Mouse (Mus musculus) hindbrain, embryonic 14.5 days (tissue): Measurements from ENCODE around the gene Prdm16. TPM values are rescaled to one million over a fixed set of nuclear protein-coding genes. Genes with fewer than 3 reads are reported as not detected.
A peak's percentile ranks its signal among the peaks of the same experiment; 100 is the strongest.

Source experiments
- ATAC-seq: fragments of 200-750 bp; cut with Nextera tagmentation; 2 replicates; pipeline ENCODE4 v1.8.0; 2017; ENCODE audit warnings: moderate number of reproducible peaks, mild to moderate bottlenecking, moderate TSS enrichment, moderate library complexity; ENCODE audit not compliant: low FRiP score
- DNase-seq: peaks from one replicate; pipeline ENCODE4 v3.0.0-alpha.2; 2015; ENCODE audit warnings: low spot score
- H3K27ac ChIP-seq: fragments of 300-500 bp; sonication (generic); 2 replicates; pipeline ENCODE4 v1.5.1; 2014; ENCODE audit warnings: mild to moderate bottlenecking, moderate library complexity
- H3K27me3 ChIP-seq: fragments of 300-500 bp; sonication (generic); 2 replicates; pipeline ENCODE4 v1.6.1; 2014; ENCODE audit warnings: mild to moderate bottlenecking, low read length, mixed read lengths; ENCODE audit not compliant: control insufficient read depth, insufficient read depth
- H3K36me3 ChIP-seq: fragments of 300-500 bp; sonication (generic); replicated peaks from 2 replicates; pipeline ENCODE4 v1.6.1; 2014; ENCODE audit not compliant: control insufficient read depth, insufficient read depth
- H3K4me1 ChIP-seq: fragments of 300-500 bp; sonication (generic); replicated peaks from 2 replicates; pipeline ENCODE4 v1.6.1; 2014; ENCODE audit warnings: antibody characterized with exemption, low read length, mixed read lengths; ENCODE audit not compliant: control insufficient read depth, insufficient read depth
- H3K4me2 ChIP-seq: fragments of 300-500 bp; sonication (generic); replicated peaks from 2 replicates; pipeline ENCODE4 v1.6.1; 2014; ENCODE audit warnings: mild to moderate bottlenecking, moderate library complexity
- H3K4me3 ChIP-seq: fragments of 300-500 bp; sonication (generic); replicated peaks from 2 replicates; pipeline ENCODE4 v1.5.1; 2014; ENCODE audit warnings: mild to moderate bottlenecking, low read length
- H3K9ac ChIP-seq: fragments of 300-500 bp; sonication (generic); 2 replicates; pipeline ENCODE4 v1.6.1; 2014
- H3K9me3 ChIP-seq: fragments of 300-500 bp; sonication (generic); 2 replicates; pipeline ENCODE4 v1.6.1; 2016; ENCODE audit warnings: low read length; ENCODE audit not compliant: control insufficient read depth
- WGBS: fragments of 180-500 bp; shearing (Covaris S2); extraction: QIAGEN DNeasy Blood & Tissue Kit; methylation state at CpG from one replicate; pipeline ENCODE4 v1.1.7; 2014; 5-methylcytosine and 5-hydroxymethylcytosine counted together
- polyA plus RNA-seq: library from polyadenylated mRNA; unstranded; fragments of >200 nt; fragmentation: Nextera tagmentation; extraction: Ambion mirVana; gene quantifications from 2 replicates; pipeline ENCODE4 v1.2.1, GENCODE M21; 2014

Prdm16 gene
- polyA plus RNA-seq, 1 experiment from 2014 or later = 15.6 TPM

GRCm38 (mm10) chr4:154492714-154493121, 144.0 kb downstream of the Prdm16 start:
- Histone ChIP-seq H3K4me2 (no peak overlapping the region), H3K36me3 (no peaks in the 10 kb centered on the region), H3K9me3 (no peaks in the 10 kb centered on the region), H3K4me3 (no peak overlapping the region), H3K27ac (no peak overlapping the region), H3K9ac (no peak overlapping the region), H3K27me3 (peaks cover 81% of the 10 kb centered on the region), H3K4me1 (peaks cover 27% of the 10 kb centered on the region)
- 27% methylated on average over 11 of the region's 11 CpGs for WGBS
- DNase-seq = peak; percentile 57
- ATAC-seq = no peak

GRCm38 (mm10) chr4:154492268-154492667, 144.4 kb downstream of the Prdm16 start:
- no peak overlapping the region for H3K27ac ChIP-seq
- 62% methylated on average over 7 of the region's 7 CpGs for WGBS
- no peak overlapping the region for H3K9ac ChIP-seq
- no peak overlapping the region for H3K4me2 ChIP-seq
- H3K4me1 ChIP-seq = peaks cover 23% of the 10 kb centered on the region
- ATAC-seq (no peak), DNase-seq (no peak)
- H3K27me3 ChIP-seq = peaks cover 82% of the 10 kb centered on the region
- H3K36me3 ChIP-seq = no peaks in the 10 kb centered on the region
- H3K9me3 ChIP-seq = no peaks in the 10 kb centered on the region
- no peak overlapping the region for H3K4me3 ChIP-seq

- no peak overlapping the region for H3K4me2 ChIP-seq
- H3K9me3 ChIP-seq = no peaks in the 10 kb centered on the region
- no peak overlapping the region for H3K9ac ChIP-seq
- WGBS = 35% methylated on average over 5 of the region's 5 CpGs
- DNase-seq (no peak), ATAC-seq (no peak)
- H3K27me3 ChIP-seq = peaks cover 79% of the 10 kb centered on the region
- H3K4me3 ChIP-seq = no peak overlapping the region
- no peaks in the 10 kb centered on the region for H3K36me3 ChIP-seq
- H3K27ac ChIP-seq = no peak overlapping the region
- H3K4me1 ChIP-seq = peaks cover 12% of the 10 kb centered on the region
Observed at GRCm38 (mm10) chr4:154488031-154488430, 148.6 kb downstream of the Prdm16 start.

DNA sequence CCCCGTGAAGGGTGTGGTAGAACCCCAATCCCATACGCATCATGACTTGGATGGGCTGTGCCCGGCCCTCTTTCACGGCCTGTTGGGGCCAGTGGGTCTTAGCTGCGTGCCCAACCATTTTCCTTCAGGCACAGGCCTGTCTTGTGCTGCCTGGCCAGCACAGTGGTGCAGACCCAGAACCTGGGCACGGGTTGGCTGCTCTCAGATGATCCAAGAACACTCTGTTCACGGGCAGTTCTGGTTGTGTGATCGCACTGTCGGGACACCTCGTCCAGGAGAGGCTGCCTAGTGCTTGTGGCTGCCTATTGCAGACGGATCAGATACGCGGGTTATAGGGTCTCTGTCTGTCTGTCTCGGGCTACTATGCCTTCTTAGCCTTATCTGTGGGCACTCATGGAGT, 154.0 kb downstream of the Prdm16 start:
- DNase-seq = no peak
- ATAC-seq = no peak; the same call in 1 of the 2 replicates
- Histone ChIP-seq H3K9me3 (no peaks in the 10 kb centered on the region), H3K27me3 (peaks cover 81% of the 10 kb centered on the region), H3K4me1 (peaks cover 10% of the 10 kb centered on the region; the same call in 1 of the 2 replicates), H3K4me3 (no peak overlapping the region), H3K4me2 (no peak overlapping the region), H3K9ac (no peak overlapping the region), H3K36me3 (no peaks in the 10 kb centered on the region), H3K27ac (0 out of 2 replicates have a peak overlapping the region, but pooled peaks have one; percentile 9)
- 89% methylated on average over 14 of the region's 14 CpGs for WGBS

- Histone ChIP-seq H3K36me3 (no peaks in the 10 kb centered on the region), H3K27me3 (peaks cover 81% of the 10 kb centered on the region)
Observed at GRCm38 (mm10) chr4:154481771-154482637, 154.7 kb downstream of the Prdm16 start.

DNA sequence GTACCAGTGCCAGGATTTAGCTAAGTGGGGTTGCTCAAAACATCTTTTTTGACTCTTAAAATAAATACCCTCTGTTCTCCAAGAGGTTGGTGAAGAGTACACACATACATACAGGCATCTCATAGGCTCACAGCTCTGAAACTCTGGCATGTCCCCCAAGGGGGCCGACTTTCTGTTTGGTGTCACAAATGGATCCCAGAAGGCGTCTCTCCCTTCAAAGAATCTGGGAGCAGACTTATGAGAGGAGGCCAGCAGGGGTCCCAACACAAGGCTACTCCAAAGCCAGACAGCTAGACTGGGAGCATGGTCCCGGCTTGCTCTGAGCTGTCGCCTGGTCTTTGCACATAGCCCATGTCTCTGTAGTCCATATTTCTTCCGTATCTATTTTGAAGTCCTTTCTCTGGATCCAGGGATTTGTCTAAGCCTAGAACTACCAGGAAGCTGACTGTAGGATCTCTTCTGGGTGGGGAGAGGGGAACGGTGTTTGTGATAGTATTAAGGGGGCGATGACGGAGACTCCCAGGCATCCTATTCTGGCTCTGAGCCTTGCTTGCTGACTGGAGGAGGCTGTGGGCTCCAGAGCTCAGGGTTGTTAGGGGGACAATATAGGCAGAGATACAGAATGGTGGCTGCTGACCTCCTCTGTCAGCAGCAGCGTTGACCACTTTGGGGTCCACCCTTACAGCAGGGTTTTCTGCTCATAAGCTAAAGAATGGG, 156.0 kb downstream of the Prdm16 start:
- Histone ChIP-seq H3K4me1 (peaks cover 10% of the 10 kb centered on the region; the same call in 1 of the 2 replicates), H3K4me2 (no peak overlapping the region), H3K9ac (no peak overlapping the region), H3K36me3 (no peaks in the 10 kb centered on the region), H3K4me3 (no peak overlapping the region), H3K27ac (no peak overlapping the region), H3K27me3 (peaks cover 90% of the 10 kb centered on the region), H3K9me3 (no peaks in the 10 kb centered on the region)
- 73% methylated on average over 9 of the region's 9 CpGs for WGBS
- DNase-seq (no peak), ATAC-seq (no peak)

More at GRCm38 (mm10) chr4:154481771-154482637, 154.7 kb downstream of the Prdm16 start:
- H3K4me3 ChIP-seq = no peak overlapping the region
- H3K9me3 ChIP-seq = no peaks in the 10 kb centered on the region
- 0 out of 2 replicates have a peak overlapping the region, but pooled peaks have one; percentile 9 for H3K27ac ChIP-seq
- 61% methylated on average over 14 of the region's 14 CpGs for WGBS
- ATAC-seq (no peak), DNase-seq (no peak)
- H3K4me1 ChIP-seq = peaks cover 10% of the 10 kb centered on the region; the same call in 1 of the 2 replicates
- no peak overlapping the region for H3K4me2 ChIP-seq
- H3K9ac ChIP-seq = no peak overlapping the region

GRCm38 (mm10) chr4:154480143-154480542, 156.5 kb downstream of the Prdm16 start:
- ATAC-seq (no peak), DNase-seq (no peak)
- H3K27me3 ChIP-seq = peaks cover 93% of the 10 kb centered on the region
- 67% methylated on average over 15 of the region's 15 CpGs for WGBS
- H3K4me1 ChIP-seq = peaks cover 10% of the 10 kb centered on the region; the same call in 1 of the 2 replicates
- H3K4me2 ChIP-seq = no peak overlapping the region
- H3K4me3 ChIP-seq = no peak overlapping the region
- no peak overlapping the region for H3K9ac ChIP-seq
- no peaks in the 10 kb centered on the region for H3K9me3 ChIP-seq
- no peak overlapping the region for H3K27ac ChIP-seq
- no peaks in the 10 kb centered on the region for H3K36me3 ChIP-seq

DNA sequence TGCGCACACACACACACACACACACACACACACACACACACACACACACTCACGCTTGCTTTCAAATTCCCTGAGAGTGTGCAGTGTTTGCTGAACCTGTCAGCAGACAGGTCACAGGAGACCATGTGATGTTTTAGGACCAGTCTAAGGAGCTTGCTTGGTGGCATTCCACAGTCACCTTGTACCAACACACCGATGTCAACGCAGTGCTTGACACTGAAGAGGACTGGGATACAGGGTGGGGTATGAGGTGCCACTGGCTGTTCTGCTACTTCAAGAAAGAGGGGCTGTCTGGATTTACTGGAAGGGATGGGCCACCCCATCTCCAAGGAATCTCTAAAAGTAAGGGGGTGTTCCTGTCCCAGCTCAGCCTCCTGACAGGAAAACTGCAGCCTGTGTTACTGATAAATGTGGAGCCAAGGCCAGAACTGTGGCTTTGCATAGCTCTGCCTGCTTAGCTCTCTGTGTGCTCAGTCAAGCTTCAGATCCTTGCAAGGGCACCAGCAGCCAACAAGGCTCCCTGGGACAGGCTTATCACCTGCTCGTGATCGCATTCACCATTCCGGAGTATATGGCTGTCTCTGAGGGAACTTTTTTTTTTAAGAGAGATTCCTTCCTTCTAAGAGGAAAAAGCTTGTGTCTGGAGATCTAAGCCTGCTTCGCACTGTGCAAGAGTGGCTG, 157.6 kb downstream of the Prdm16 start:
- no peak for DNase-seq
- H3K27ac ChIP-seq = no peak overlapping the region
- 92% methylated on average over 8 of the region's 8 CpGs for WGBS
- no peaks in the 10 kb centered on the region for H3K36me3 ChIP-seq
- no peak overlapping the region for H3K9ac ChIP-seq
- no peak overlapping the region for H3K4me2 ChIP-seq
- H3K9me3 ChIP-seq = no peaks in the 10 kb centered on the region
- H3K4me3 ChIP-seq = no peak overlapping the region
- peaks cover 10% of the 10 kb centered on the region; the same call in 1 of the 2 replicates for H3K4me1 ChIP-seq
- H3K27me3 ChIP-seq = peaks cover 94% of the 10 kb centered on the region
- no peak for ATAC-seq
